Mouse (Mus musculus) CH12.LX (cell line): ENCODE data around the gene Pfas. TPM values are rescaled to one million over a fixed set of nuclear protein-coding genes. Genes with fewer than 3 reads are reported as not detected.

Experiments used
- DNase-seq: peaks from one replicate; pipeline ENCODE4 v3.0.0-alpha.2; 2013; ENCODE audit errors: extremely low read depth
- H3K27ac ChIP-seq: 2 replicates; pipeline ENCODE4 v1.5.1; 2012; ENCODE audit warnings: low read depth, mild to moderate bottlenecking, control low read depth, moderate library complexity; ENCODE audit not compliant: insufficient read depth
- H3K27me3 ChIP-seq: replicated peaks from 2 replicates; pipeline ENCODE3; 2012; ENCODE audit warnings: inconsistent platforms
- H3K36me3 ChIP-seq, 2 experiments: replicated peaks in 1 of 2; 2 replicates each; pipeline versions ENCODE3 to v1.6.1; 2012; ENCODE audit warnings: inconsistent platforms in 1 of 2, low read length in 1 of 2, mild to moderate bottlenecking in 1 of 2, mixed read lengths in 1 of 2, moderate library complexity in 1 of 2; ENCODE audit not compliant: control insufficient read depth in 1 of 2, insufficient read depth in 1 of 2
- H3K4me1 ChIP-seq, 2 experiments: 2 replicates each; pipeline ENCODE4 v1.6.1; 2012; ENCODE audit warnings: inconsistent platforms in 1 of 2, moderate library complexity in 1 of 2; ENCODE audit not compliant: insufficient read depth in 2 of 2, control insufficient read depth in 1 of 2
- H3K4me2 ChIP-seq: 2 replicates; pipeline ENCODE4 v1.6.1; 2012; ENCODE audit warnings: low read depth, mild to moderate bottlenecking, control low read depth; ENCODE audit not compliant: poor library complexity, insufficient read depth, severe bottlenecking
- H3K4me3 ChIP-seq, 3 experiments: fragments of 150-350 bp in 1 of 3; sonication (generic) in 1 of 3; replicated peaks in 1 of 3; 2 replicates each; pipeline versions ENCODE3 to v1.5.1; 2011 to 2012; ENCODE audit warnings: low read depth in 2 of 3, low read length in 2 of 3, mild to moderate bottlenecking in 2 of 3, moderate library complexity in 2 of 3, control low read depth in 1 of 3, improper control_type of control experiment in 1 of 3, inconsistent platforms in 1 of 3, mixed read lengths in 1 of 3; ENCODE audit not compliant: poor library complexity in 1 of 3
- H3K79me2 ChIP-seq: replicated peaks from 2 replicates; pipeline ENCODE4 v1.6.1; 2012; ENCODE audit warnings: mild to moderate bottlenecking, moderate library complexity; ENCODE audit not compliant: control insufficient read depth, poor library complexity, insufficient read depth, severe bottlenecking; ENCODE audit errors: extremely low read depth
- H3K9ac ChIP-seq: 2 replicates; pipeline ENCODE4 v1.6.1; 2012; ENCODE audit warnings: low read depth, mild to moderate bottlenecking, control low read depth, moderate library complexity; ENCODE audit not compliant: insufficient read depth
- H3K9me3 ChIP-seq: replicated peaks from 2 replicates; pipeline ENCODE3; 2012; ENCODE audit warnings: low read length, inconsistent platforms, mixed read lengths
- BHLHE40 ChIP-seq: IDR thresholded peaks from 2 replicates; pipeline ENCODE4 v1.6.1; 2011; ENCODE audit warnings: mild to moderate bottlenecking, low read depth, low read length, improper control_type of control experiment
- CHD1 ChIP-seq: IDR thresholded peaks from 2 replicates; pipeline ENCODE4 v1.6.1; 2012; ENCODE audit warnings: low read depth, low read length, improper control_type of control experiment, inconsistent platforms
- CHD2 ChIP-seq: IDR thresholded peaks from 2 replicates; pipeline ENCODE4 v1.6.1; 2011; ENCODE audit warnings: low read length, improper control_type of control experiment
- ELF1 ChIP-seq: IDR thresholded peaks from 2 replicates; pipeline ENCODE4 v1.6.1; 2014; ENCODE audit warnings: low read depth, mild to moderate bottlenecking, inconsistent platforms, low read length, improper control_type of control experiment
- GABPA ChIP-seq: IDR thresholded peaks from 2 replicates; pipeline ENCODE4 v1.6.1; 2012; ENCODE audit warnings: low read depth, low read length, improper control_type of control experiment, inconsistent platforms; ENCODE audit not compliant: insufficient replicate concordance
- HCFC1 ChIP-seq: IDR thresholded peaks from 2 replicates; pipeline ENCODE4 v1.6.1; 2012; ENCODE audit warnings: low read depth, mild to moderate bottlenecking, inconsistent platforms, low read length, improper control_type of control experiment
- IRF4 ChIP-seq: IDR thresholded peaks from 2 replicates; pipeline ENCODE4 v1.6.1; 2014; ENCODE audit warnings: low read depth, mild to moderate bottlenecking, inconsistent platforms, low read length, improper control_type of control experiment
- JUN ChIP-seq: IDR thresholded peaks from 2 replicates; pipeline ENCODE4 v1.6.1; 2011; ENCODE audit warnings: low read depth, mild to moderate bottlenecking, low read length, improper control_type of control experiment, moderate library complexity; ENCODE audit not compliant: insufficient read depth
- KAT2A ChIP-seq: IDR thresholded peaks from 2 replicates; pipeline ENCODE4 v1.6.1; 2012; ENCODE audit warnings: low read length, improper control_type of control experiment, inconsistent platforms; ENCODE audit not compliant: insufficient replicate concordance
- MAFK ChIP-seq: IDR thresholded peaks from 2 replicates; pipeline ENCODE4 v1.6.1; 2011; ENCODE audit warnings: low read length, improper control_type of control experiment; ENCODE audit not compliant: insufficient replicate concordance
- MAX ChIP-seq: IDR thresholded peaks from 2 replicates; pipeline ENCODE4 v1.6.1; 2011; ENCODE audit warnings: low read length, improper control_type of control experiment
- MXI1 ChIP-seq: IDR thresholded peaks from 2 replicates; pipeline ENCODE4 v1.6.1; 2011; ENCODE audit warnings: mild to moderate bottlenecking, low read depth, low read length, improper control_type of control experiment
- NELFE ChIP-seq: IDR thresholded peaks from 2 replicates; pipeline ENCODE4 v1.6.1; 2011; ENCODE audit warnings: low read depth, low read length, improper control_type of control experiment
- NRF1 ChIP-seq: IDR thresholded peaks from 2 replicates; pipeline ENCODE4 v1.6.1; 2014; ENCODE audit warnings: low read depth, mild to moderate bottlenecking, inconsistent platforms, low read length, improper control_type of control experiment, moderate library complexity
- PAX5 ChIP-seq: IDR thresholded peaks from 2 replicates; pipeline ENCODE4 v1.6.1; 2012; ENCODE audit warnings: low read length, inconsistent platforms, mixed read lengths
- POLR2A ChIP-seq: IDR thresholded peaks from 2 replicates; pipeline ENCODE4 v1.6.1; 2011; ENCODE audit warnings: low read depth, mild to moderate bottlenecking, improper control_type of control experiment, low read length
- POLR2AphosphoS2 ChIP-seq: IDR thresholded peaks from 2 replicates; pipeline ENCODE4 v1.6.1; 2011; ENCODE audit warnings: low read depth, low read length, improper control_type of control experiment
- SIN3A ChIP-seq: IDR thresholded peaks from 2 replicates; pipeline ENCODE4 v1.6.1; 2012; ENCODE audit warnings: low read length, improper control_type of control experiment, inconsistent platforms
- SMC3 ChIP-seq: IDR thresholded peaks from 2 replicates; pipeline ENCODE4 v1.6.1; 2011; ENCODE audit warnings: low read depth, low read length, improper control_type of control experiment
- TCF12 ChIP-seq: IDR thresholded peaks from 2 replicates; pipeline ENCODE4 v1.6.1; 2014; ENCODE audit warnings: low read depth, mild to moderate bottlenecking, inconsistent platforms, low read length, improper control_type of control experiment
- UBTF ChIP-seq: IDR thresholded peaks from 2 replicates; pipeline ENCODE4 v1.6.1; 2012; ENCODE audit warnings: low read depth, mild to moderate bottlenecking, inconsistent platforms, low read length, improper control_type of control experiment, moderate library complexity
- USF1 ChIP-seq: IDR thresholded peaks from 2 replicates; pipeline ENCODE4 v1.6.1; 2014; ENCODE audit warnings: low read depth, mild to moderate bottlenecking, inconsistent platforms, low read length, improper control_type of control experiment
- USF2 ChIP-seq: conservative IDR thresholded peaks from 2 replicates; pipeline ENCODE4 v1.6.1; 2011; ENCODE audit warnings: low read depth, low read length, improper control_type of control experiment
- ZC3H11A ChIP-seq: IDR thresholded peaks from 2 replicates; pipeline ENCODE4 v1.6.1; 2012; ENCODE audit warnings: low read depth, mild to moderate bottlenecking, inconsistent platforms, low read length, improper control_type of control experiment
- ZKSCAN1 ChIP-seq: IDR thresholded peaks from 2 replicates; pipeline ENCODE4 v1.6.1; 2012; ENCODE audit warnings: low read depth, inconsistent platforms, low read length, improper control_type of control experiment, borderline replicate concordance
- ZMIZ1 ChIP-seq: IDR thresholded peaks from 2 replicates; pipeline ENCODE4 v1.6.1; 2012; ENCODE audit warnings: low read depth, mild to moderate bottlenecking, inconsistent platforms, low read length, improper control_type of control experiment
- ZNF384 ChIP-seq: IDR thresholded peaks from 2 replicates; pipeline ENCODE4 v1.6.1; 2012; ENCODE audit warnings: low read depth, low read length, improper control_type of control experiment, inconsistent platforms
- dilution Hi-C: fragments of 300-500 bp; cut with MboI; formaldehyde crosslinking; loops from 2 replicates; pipeline ENCODE4 v1.14.3; 2020; ENCODE audit warnings: low sequenced_read_pairs; ENCODE audit not compliant: extremely low pct_unique_long_range_greater_than_20kb, extremely low pct_ligation_motif_present
- in situ Hi-C: fragments of 300-500 bp; cut with MboI; formaldehyde crosslinking; loops from 3 replicates; pipeline ENCODE4 v1.14.3; 2019; ENCODE audit warnings: low sequenced_read_pairs, low pct_ligation_motif_present, low pct_unique_long_range_greater_than_20kb, mixed read lengths
- polyA plus RNA-seq: library from polyadenylated mRNA; unstranded; fragments of >175 nt; gene quantifications from 2 replicates; pipeline ENCODE4 v1.2.1, GENCODE M21; 2012; ENCODE audit warnings: low read depth; ENCODE audit not compliant: insufficient read length
- total RNA-seq, 2 experiments: library from RNA; depleted of rRNA; stranded (reverse); fragments of 300-350 nt in 1 of 2; fragments of >200 nt in 1 of 2; gene quantifications; 2 replicates each; pipeline ENCODE4 v1.2.3; 2012 to 2014

Pfas gene
- total and polyA plus RNA-seq, 3 experiments, result 61.9 to 110 (median 72.9) TPM

DNA sequence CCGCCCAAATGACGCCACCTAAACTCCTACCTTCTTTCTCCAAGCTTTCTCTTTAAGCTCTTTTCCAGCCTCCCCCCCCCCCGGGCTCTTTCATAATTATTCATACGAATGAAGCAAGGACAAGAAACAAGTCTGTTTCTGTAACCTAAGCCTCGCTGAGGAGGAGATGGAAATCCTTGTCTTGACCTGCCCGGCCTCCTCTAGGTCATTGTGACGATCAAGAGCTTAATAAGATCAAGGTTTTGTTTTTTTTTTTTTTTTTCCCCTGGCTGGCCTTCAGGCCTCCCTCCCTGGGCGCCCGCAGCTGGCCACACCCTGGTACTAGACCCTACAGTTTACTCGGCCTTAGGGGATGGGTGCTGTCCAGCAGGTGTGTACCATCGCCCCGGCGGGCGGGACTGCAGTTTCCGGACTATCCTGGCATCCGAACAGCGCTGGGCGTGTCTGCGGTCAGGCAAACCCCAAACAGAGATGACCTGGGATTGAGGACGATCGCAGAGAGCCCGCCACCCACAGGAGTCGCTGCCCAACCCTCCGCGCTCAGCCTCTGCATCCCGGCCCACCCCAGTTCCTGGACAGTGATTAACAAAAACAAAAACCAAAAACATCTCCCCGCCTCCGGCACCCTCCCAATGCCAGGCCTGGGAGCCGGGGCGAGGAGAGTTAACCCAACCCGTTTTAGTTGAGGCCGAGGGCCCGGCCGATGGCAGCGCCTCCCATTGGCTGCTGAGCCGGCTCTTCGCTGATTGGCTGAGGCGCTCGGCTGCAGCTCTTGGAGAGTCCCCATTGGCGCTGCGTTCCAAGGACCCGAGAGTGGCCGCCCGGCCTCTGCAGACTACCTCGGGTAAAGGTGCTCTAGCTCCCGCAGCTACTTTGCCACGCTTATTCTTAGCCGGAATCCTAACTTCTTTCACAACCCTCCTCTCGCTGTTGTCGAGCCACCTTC is 40.6 kb downstream of the Pfas start, which contains the start of gene Slc25a35:
Gene Slc25a35, plus strand, starts transcription at position 795 of the 946 bp plus-strand sequence.
- TF ChIP-seq ZNF384 (peak; percentile 82), ZKSCAN1 (no peak), GABPA (no peak), MAX (no peak), UBTF (no peak), SMC3 (no peak), BHLHE40 (0 out of 2 replicates have a peak, but pooled peaks have one; percentile 4), NRF1 (no peak), TCF12 (peak; percentile 43; the same call in 1 of the 2 replicates), CHD2 (no peak), POLR2A (peak; percentile 53; the same call in 1 of the 2 replicates), KAT2A (0 out of 2 replicates have a peak, but pooled peaks have one; percentile 22), CHD1 (no peak), PAX5 (no peak), NELFE (peak; percentile 8; the same call in 1 of the 2 replicates), MXI1 (peak; percentile 73), ZMIZ1 (peak; percentile 63; the same call in 1 of the 2 replicates), USF2 (no peak), JUN (no peak), USF1 (no peak), POLR2AphosphoS2 (no peak), HCFC1 (no peak), ZC3H11A (no peak), IRF4 (peak; percentile 22; the same call in 1 of the 2 replicates), SIN3A (peak; percentile 88), ELF1 (peak; percentile 31), MAFK (no peak)
- TF ChIP-seq, all 38 proteins: peak for 11

More for the DNA sequence above, 40.6 kb downstream of the Pfas start, which contains the start of gene Slc25a35:
- peaks cover 13% of the 10 kb centered on the region for H3K27me3 ChIP-seq
- peaks cover 6 to 29% of the 10 kb centered on the region in 2 experiments; a peak in 3 of 4 replicates for H3K4me1 ChIP-seq
- H3K79me2 ChIP-seq, result no peaks in the 10 kb centered on the region
- peak; percentile 90 for DNase-seq
- dilution Hi-C loops (no loop called here), in situ Hi-C loops (no loop called here)
- H3K9me3 ChIP-seq, result no peaks in the 10 kb centered on the region
- H3K4me3 ChIP-seq, result peak within 1 kb of the TSS; percentile 51 to 56 (median 54)
- no peak within 1 kb of the TSS for H3K27ac ChIP-seq
- peak within 1 kb of the TSS; percentile 86 for H3K4me2 ChIP-seq
- H3K9ac ChIP-seq, result peak within 1 kb of the TSS; percentile 36
- peaks cover 0 to 20% of the 10 kb centered on the region in 2 experiments for H3K36me3 ChIP-seq
